Mouse (Mus musculus) megakaryocyte, embryonic 14.5 days (primary cell): ENCODE measurements at regions not wholly inside any gene's neighbourhood (a gene's known extent, or its start where the extent isn't known, plus 50 kb on each side); places are given as distances from the start of the nearest gene placed in this dataset.

Experiments
- FLI1 ChIP-seq: IDR thresholded peaks from 2 replicates; pipeline ENCODE4 v1.6.1; 2012; ENCODE audit warnings: low read length, inconsistent platforms, mixed read lengths
- GATA1 ChIP-seq: IDR thresholded peaks from 3 replicates; pipeline ENCODE4 v1.6.1; 2012; ENCODE audit warnings: mixed read lengths, low read length, inconsistent platforms, borderline replicate concordance

- TF ChIP-seq GATA1 (no peak), FLI1 (no peak)
Observed at GRCm38 (mm10) chr4:99600741-99601140, 55.4 kb upstream of the Foxd3 start.
